Mouse (Mus musculus) forebrain, embryonic 12.5 days (tissue): ENCODE measurements around the gene Lrrc49. TPM values are rescaled to one million over a fixed set of nuclear protein-coding genes. Genes with fewer than 3 reads are reported as not detected.

Source experiments
- ATAC-seq: fragments of 200-750 bp; cut with Nextera tagmentation; 2 replicates; pipeline ENCODE4 v1.8.0; 2017; ENCODE audit warnings: moderate TSS enrichment; ENCODE audit not compliant: low FRiP score
- H3K27ac ChIP-seq: fragments of 300-500 bp; sonication (generic); 2 replicates; pipeline ENCODE4 v1.5.1; 2016; ENCODE audit warnings: mild to moderate bottlenecking
- H3K27me3 ChIP-seq: fragments of 300-500 bp; sonication (generic); 2 replicates; pipeline ENCODE4 v1.6.1; 2016; ENCODE audit warnings: mild to moderate bottlenecking
- H3K36me3 ChIP-seq: fragments of 300-500 bp; sonication (generic); replicated peaks from 2 replicates; pipeline ENCODE4 v1.6.1; 2016; ENCODE audit warnings: mild to moderate bottlenecking
- H3K4me1 ChIP-seq: fragments of 300-500 bp; sonication (generic); 2 replicates; pipeline ENCODE4 v1.6.1; 2016
- H3K4me2 ChIP-seq: fragments of 300-500 bp; sonication (generic); 2 replicates; pipeline ENCODE4 v1.6.1; 2016; ENCODE audit warnings: mild to moderate bottlenecking, moderate library complexity
- H3K4me3 ChIP-seq: fragments of 300-500 bp; sonication (generic); replicated peaks from 2 replicates; pipeline ENCODE4 v1.5.1; 2016; ENCODE audit warnings: mild to moderate bottlenecking
- H3K9ac ChIP-seq: fragments of 300-500 bp; sonication (generic); 2 replicates; pipeline ENCODE4 v1.6.1; 2016; ENCODE audit warnings: mild to moderate bottlenecking
- H3K9me3 ChIP-seq: fragments of 300-500 bp; sonication (generic); 2 replicates; pipeline ENCODE4 v1.6.1; 2016
- WGBS: fragments of 180-500 bp; shearing (Covaris S2); methylation state at CpG from one replicate; pipeline ENCODE4 v1.1.7; 2016; 5-methylcytosine and 5-hydroxymethylcytosine counted together
- polyA plus RNA-seq: library from polyadenylated mRNA; unstranded; fragments of >200 nt; fragmentation: Nextera tagmentation; extraction: Ambion mirVana; gene quantifications from 2 replicates; pipeline ENCODE4 v1.2.1, GENCODE M21; 2016

The Lrrc49 gene
- polyA plus RNA-seq, 1 experiment from 2014 or later, result 62.4 TPM

DNA sequence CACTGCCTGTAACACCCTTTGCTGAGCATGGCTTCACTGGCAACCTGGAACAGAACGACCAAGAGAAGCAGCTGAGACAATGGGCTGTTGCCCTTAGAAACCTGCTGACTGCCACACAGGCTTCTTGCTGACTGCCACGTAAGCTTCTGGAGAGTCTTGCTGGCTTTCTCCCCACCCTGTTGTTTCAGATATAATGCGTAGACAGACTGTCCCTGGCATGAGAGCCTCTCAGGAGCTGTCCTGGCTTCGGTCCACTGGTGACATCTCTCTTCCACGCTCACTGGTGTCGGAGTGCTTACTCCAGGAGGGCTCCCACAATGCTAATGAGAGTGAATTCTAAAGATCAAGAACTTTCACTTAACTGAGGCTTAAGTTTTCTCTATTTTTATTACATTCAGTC lies 19.1 kb downstream of the Lrrc49 start:
- no peak overlapping the region for H3K4me3 ChIP-seq
- no peak for ATAC-seq
- no peak overlapping the region for H3K4me2 ChIP-seq
- no peaks in the 10 kb centered on the region for H3K27me3 ChIP-seq
- no peak overlapping the region for H3K9ac ChIP-seq
- H3K4me1 ChIP-seq, result no peaks in the 10 kb centered on the region
- no peak overlapping the region for H3K27ac ChIP-seq
- 88% methylated on average over 6 of the region's 6 CpGs for WGBS
- H3K9me3 ChIP-seq, result no peaks in the 10 kb centered on the region
- H3K36me3 ChIP-seq, result peaks cover 79% of the 10 kb centered on the region

DNA sequence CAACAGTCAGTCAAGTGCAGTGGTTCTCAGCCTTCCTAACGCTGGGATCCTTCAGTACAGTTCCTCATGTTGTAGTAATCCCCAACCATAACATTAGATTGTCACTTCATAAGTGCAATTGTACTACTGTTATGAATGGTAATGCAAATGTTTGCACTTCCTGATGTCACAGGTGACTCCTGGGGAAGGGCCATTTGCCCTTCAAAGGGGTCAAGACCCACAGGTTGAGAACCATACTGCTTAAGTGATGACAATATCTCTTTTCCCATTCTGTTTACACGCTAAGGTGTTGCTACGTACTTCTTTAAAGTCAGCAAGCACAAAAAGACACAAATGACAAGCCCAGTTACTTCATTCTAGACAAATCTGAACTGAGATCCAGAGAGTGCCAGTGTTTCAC lies 22.4 kb downstream of the Lrrc49 start:
- ATAC-seq, result no peak
- 94% methylated on average over 3 of the region's 3 CpGs for WGBS
- Histone ChIP-seq H3K27me3 (no peaks in the 10 kb centered on the region), H3K4me1 (0 out of 2 replicates have a peak, but pooled peaks cover 4% of the 10 kb centered on the region), H3K9ac (no peak overlapping the region), H3K9me3 (no peaks in the 10 kb centered on the region), H3K36me3 (peaks cover 67% of the 10 kb centered on the region), H3K4me2 (no peak overlapping the region), H3K4me3 (no peak overlapping the region), H3K27ac (no peak overlapping the region)

DNA sequence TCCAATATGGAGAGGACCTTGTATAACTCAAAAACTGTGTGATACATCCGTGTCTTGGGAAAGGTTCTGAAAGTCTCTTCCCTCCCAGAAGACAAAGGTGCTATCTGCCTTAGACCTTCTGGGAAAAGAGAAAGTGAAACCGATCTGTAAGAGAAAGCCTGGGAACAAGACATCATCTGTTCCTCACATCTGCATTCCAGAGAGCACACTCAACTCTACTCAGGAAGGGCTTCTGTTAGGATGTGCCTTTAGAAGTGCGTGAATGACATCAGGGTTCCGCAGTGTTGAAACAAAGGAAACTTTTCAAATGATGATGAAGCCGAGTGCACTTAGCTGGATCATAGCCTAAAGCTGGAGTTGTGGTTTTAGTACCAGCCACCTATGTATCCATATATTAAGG lies 23.1 kb downstream of the Lrrc49 start:
- H3K4me1 ChIP-seq, result 0 out of 2 replicates have a peak, but pooled peaks cover 4% of the 10 kb centered on the region
- H3K9me3 ChIP-seq, result no peaks in the 10 kb centered on the region
- H3K36me3 ChIP-seq, result peaks cover 60% of the 10 kb centered on the region
- no peak for ATAC-seq
- no peak overlapping the region for H3K4me3 ChIP-seq
- no peak overlapping the region for H3K4me2 ChIP-seq
- H3K27ac ChIP-seq, result no peak overlapping the region
- 94% methylated on average over 5 of the region's 5 CpGs for WGBS
- H3K27me3 ChIP-seq, result no peaks in the 10 kb centered on the region
- no peak overlapping the region for H3K9ac ChIP-seq

DNA sequence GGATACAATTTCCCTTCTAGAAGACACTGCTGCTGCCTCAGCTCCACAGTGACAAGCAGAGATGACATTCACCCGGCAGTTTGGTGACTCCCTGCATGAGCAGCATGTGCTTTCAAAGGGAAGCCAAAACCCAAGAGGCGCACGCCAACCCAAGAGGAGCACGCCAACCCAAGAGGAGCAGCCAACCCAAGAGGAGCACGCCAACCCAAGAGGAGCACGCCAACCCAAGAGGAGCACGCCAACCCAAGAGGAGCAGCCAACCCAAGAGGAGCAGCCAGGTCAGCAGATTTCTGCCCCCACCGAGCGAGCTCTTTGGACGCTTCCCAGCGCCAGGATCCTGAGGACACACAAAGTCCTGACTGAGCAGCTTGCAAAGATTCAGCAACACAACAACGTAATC lies 23.6 kb downstream of the Lrrc49 start:
- peaks cover 57% of the 10 kb centered on the region for H3K36me3 ChIP-seq
- WGBS, result 93% methylated on average over 12 of the region's 12 CpGs
- no peak overlapping the region for H3K27ac ChIP-seq
- no peak overlapping the region for H3K4me2 ChIP-seq
- no peak for ATAC-seq
- H3K4me1 ChIP-seq, result 0 out of 2 replicates have a peak, but pooled peaks cover 4% of the 10 kb centered on the region
- no peaks in the 10 kb centered on the region for H3K9me3 ChIP-seq
- H3K4me3 ChIP-seq, result no peak overlapping the region
- H3K27me3 ChIP-seq, result no peaks in the 10 kb centered on the region
- no peak overlapping the region for H3K9ac ChIP-seq

DNA sequence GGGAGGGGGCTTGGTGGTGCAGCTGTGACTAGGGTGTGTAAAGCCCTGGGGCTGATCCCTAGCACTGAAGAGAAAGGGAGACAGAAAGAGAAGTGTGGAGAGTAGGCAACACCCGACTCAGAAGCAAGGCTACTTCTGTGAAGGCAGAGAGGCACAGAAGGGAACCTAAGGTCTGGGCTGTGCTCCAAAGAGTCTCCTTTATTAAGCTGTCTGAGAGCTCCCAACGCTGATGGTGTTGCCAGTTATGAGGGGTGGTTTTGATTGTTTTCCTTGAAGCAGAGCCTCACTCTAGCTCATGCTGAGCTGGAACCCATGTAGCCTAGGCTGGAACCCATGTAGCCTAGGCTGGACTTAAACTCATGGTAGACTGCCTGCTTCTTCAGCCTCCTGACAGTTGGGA lies 25.0 kb downstream of the Lrrc49 start:
- H3K4me2 ChIP-seq, result no peak overlapping the region
- H3K27me3 ChIP-seq, result no peaks in the 10 kb centered on the region
- no peak for ATAC-seq
- no peak overlapping the region for H3K9ac ChIP-seq
- no peaks in the 10 kb centered on the region for H3K9me3 ChIP-seq
- peaks cover 43% of the 10 kb centered on the region for H3K36me3 ChIP-seq
- H3K4me1 ChIP-seq, result 0 out of 2 replicates have a peak, but pooled peaks cover 4% of the 10 kb centered on the region
- H3K27ac ChIP-seq, result no peak overlapping the region
- WGBS, result 90% methylated on average over 2 of the region's 2 CpGs
- H3K4me3 ChIP-seq, result no peak overlapping the region

DNA sequence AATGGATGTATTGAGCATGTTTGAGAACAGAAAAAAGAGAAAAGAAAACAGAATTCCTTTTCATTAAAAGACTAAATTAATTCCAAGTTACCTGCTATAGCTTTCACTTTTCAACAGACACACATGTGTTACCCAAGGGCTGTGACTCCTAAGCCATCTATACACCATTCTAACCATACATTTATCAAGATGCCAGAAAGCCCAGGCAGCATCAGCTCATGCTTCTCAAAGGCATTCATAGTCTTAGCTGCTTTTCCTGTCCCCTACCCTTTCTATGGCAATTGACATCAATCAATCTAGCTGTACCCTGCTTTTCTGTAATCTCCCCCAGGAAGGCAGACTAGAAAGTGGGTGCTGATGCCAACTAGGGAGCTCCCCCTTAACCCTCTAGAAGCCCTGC lies 34.4 kb downstream of the Lrrc49 start:
- Histone ChIP-seq H3K36me3 (no peaks in the 10 kb centered on the region), H3K4me3 (no peak overlapping the region), H3K27me3 (no peaks in the 10 kb centered on the region), H3K9me3 (no peaks in the 10 kb centered on the region), H3K27ac (no peak overlapping the region), H3K4me2 (no peak overlapping the region), H3K4me1 (peaks cover 22% of the 10 kb centered on the region), H3K9ac (no peak overlapping the region)
- no peak for ATAC-seq

DNA sequence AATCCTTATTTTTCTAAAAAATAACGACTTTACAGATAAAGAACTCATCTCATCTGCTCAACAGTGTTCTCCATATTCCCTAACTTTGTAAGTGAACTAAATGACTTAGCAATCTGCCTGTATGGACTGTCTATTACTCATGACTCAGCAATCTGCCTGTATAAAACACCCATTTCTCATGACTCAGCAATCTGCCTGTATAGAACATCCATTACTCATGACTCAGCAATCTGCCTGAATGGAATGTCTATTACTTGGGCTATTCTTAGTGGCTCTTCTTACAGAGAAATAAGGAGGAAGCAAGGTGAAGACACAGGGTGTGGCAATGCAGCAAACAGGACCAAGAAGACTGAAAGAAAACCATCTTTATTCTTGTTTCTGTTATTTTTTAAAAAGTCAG lies 34.8 kb downstream of the Lrrc49 start:
- no peak for ATAC-seq
- 97% methylated on average over 1 of the region's 1 CpGs for WGBS
- Histone ChIP-seq H3K27ac (no peak overlapping the region), H3K27me3 (no peaks in the 10 kb centered on the region), H3K4me1 (peaks cover 26% of the 10 kb centered on the region), H3K36me3 (no peaks in the 10 kb centered on the region), H3K4me2 (no peak overlapping the region), H3K9ac (no peak overlapping the region), H3K4me3 (no peak overlapping the region), H3K9me3 (no peaks in the 10 kb centered on the region)

DNA sequence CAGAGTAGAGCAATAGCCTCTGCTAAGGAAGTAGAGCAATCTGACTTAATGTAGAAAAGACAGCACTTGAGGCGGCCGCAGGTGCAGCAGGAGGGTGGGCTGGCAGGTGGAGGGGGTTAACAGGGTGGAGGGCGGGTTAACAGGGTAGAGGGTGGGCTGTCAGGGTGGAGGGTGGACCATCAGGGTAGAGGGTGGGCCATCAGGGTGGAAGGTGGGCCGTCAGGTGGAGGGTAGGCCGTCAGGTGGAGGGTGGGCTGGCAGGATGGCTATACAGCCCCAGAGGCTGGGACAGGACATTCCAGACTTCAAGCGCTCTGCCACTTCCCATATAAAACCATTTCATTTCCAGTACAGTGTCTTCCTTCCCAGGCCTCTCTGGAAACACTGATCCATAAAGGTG lies 37.7 kb downstream of the Lrrc49 start:
- Histone ChIP-seq H3K9me3 (no peaks in the 10 kb centered on the region), H3K9ac (0 out of 2 replicates have a peak overlapping the region, but pooled peaks have one; percentile 25), H3K27me3 (no peaks in the 10 kb centered on the region), H3K4me2 (no peak overlapping the region), H3K4me3 (no peak overlapping the region), H3K36me3 (no peaks in the 10 kb centered on the region), H3K4me1 (peaks cover 26% of the 10 kb centered on the region), H3K27ac (no peak overlapping the region)
- 82% methylated on average over 6 of the region's 6 CpGs for WGBS
- ATAC-seq, result no peak

DNA sequence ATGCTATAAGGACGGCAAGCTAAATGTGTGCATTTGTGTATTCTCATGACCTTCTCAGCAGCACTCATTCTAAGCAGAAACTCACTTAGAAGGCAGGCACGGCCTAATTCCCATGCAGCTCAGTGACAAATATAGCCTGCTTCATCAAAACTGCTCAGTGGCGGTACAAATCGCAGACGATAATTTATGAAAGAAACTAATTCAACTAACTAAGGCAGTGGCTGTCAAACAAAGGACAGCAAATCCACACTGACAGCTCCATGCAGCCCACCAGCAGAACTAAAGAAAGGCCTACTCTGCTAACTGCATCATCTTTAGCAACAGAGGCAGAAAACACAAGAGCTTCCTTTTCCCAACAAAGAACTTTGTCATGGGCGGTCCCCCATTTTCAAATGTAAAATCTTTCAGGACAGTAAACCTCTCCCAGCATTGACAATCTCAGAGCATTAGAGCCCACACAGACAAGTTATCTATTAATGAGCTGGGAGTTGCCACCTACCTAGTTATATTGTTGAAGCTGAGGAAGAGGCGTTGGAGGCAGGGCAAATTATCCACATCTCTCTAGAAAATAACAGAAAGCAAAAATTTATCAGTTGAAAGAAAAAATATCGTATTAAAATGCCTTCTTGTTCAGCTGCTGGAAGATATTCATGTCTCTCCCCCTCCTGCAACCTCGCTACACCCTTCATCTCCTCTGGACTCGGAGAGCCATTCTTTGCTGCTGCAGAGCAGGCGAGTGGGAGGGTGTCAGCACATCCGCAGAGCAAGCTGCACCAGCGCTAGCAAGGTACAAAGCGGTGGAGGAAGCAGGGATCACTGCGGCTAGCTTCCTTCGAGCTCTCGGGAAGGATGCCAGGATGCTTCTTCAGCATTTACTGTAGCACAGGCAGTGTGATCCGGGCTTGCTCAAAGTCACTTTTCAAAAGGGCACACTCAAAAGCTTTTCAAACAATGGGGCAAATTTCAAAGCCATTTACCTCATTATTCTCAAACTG lies 38.7 kb downstream of the Lrrc49 start:
- no peaks in the 10 kb centered on the region for H3K27me3 ChIP-seq
- peak overlapping the region; percentile 26 for H3K4me2 ChIP-seq
- 23% methylated on average over 18 of the region's 18 CpGs for WGBS
- H3K9ac ChIP-seq, result peak overlapping the region; percentile 17
- peaks cover 26% of the 10 kb centered on the region for H3K4me1 ChIP-seq
- peak overlapping the region; percentile 68 for H3K27ac ChIP-seq
- ATAC-seq, result peak; percentile 55; the same call in 1 of the 2 replicates
- peaks cover 3% of the 10 kb centered on the region; the same call in 1 of the 2 replicates for H3K36me3 ChIP-seq
- H3K9me3 ChIP-seq, result no peaks in the 10 kb centered on the region
- H3K4me3 ChIP-seq, result no peak overlapping the region

DNA sequence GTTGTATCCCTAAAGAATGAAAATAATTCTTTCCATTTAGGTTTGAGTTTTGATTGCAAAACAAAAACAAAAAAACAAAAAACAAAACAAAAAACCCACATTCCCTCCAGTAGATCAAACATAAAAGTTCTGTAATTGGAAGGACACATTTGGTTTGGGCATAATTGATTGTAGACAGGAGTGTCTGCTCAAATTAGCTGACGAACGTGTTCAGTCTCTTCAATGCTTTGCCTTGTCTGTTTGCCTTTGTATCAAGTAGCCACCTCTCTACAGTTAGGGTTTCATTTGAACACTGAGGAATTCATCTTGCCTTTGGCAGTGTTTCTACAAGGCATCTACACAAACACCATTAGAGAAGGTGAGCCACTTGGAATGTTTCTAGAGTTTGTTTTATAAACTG lies 54.4 kb downstream of the Lrrc49 start:
- WGBS, result 67% methylated on average over 2 of the region's 2 CpGs
- no peaks in the 10 kb centered on the region for H3K27me3 ChIP-seq
- H3K4me3 ChIP-seq, result no peak overlapping the region
- no peak overlapping the region for H3K9ac ChIP-seq
- no peaks in the 10 kb centered on the region for H3K36me3 ChIP-seq
- H3K9me3 ChIP-seq, result no peaks in the 10 kb centered on the region
- H3K4me1 ChIP-seq, result no peaks in the 10 kb centered on the region
- H3K27ac ChIP-seq, result no peak overlapping the region
- no peak for ATAC-seq
- H3K4me2 ChIP-seq, result no peak overlapping the region

DNA sequence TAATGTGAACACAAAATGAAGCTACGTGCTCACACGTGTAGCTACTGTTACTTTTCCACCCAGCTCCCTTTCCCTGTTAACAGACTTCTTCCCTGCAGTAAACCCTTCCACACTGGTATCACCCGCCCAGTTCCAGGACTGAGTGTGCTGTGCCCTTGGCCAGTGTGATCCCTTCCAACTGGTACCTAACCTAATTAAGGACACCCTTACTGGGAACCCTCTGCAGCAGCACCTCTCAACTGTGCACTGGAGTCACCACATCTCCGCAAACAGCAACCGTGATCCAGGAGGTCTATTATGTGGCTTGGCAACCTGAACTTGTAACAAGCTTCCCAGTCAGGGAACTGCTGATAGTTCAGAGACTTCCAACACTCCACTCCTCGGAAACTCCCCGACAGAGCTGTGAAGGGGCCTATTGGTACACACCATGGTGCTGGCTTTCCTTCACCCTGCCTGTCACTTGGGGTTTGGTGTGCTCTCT lies 61.6 kb downstream of the Lrrc49 start:
- no peaks in the 10 kb centered on the region for H3K9me3 ChIP-seq
- no peak overlapping the region for H3K4me2 ChIP-seq
- no peak overlapping the region for H3K27ac ChIP-seq
- H3K27me3 ChIP-seq, result no peaks in the 10 kb centered on the region
- no peaks in the 10 kb centered on the region for H3K36me3 ChIP-seq
- WGBS, result 80% methylated on average over 7 of the region's 7 CpGs
- ATAC-seq, result no peak
- H3K9ac ChIP-seq, result no peak overlapping the region
- no peak overlapping the region for H3K4me3 ChIP-seq
- H3K4me1 ChIP-seq, result peaks cover 14% of the 10 kb centered on the region

DNA sequence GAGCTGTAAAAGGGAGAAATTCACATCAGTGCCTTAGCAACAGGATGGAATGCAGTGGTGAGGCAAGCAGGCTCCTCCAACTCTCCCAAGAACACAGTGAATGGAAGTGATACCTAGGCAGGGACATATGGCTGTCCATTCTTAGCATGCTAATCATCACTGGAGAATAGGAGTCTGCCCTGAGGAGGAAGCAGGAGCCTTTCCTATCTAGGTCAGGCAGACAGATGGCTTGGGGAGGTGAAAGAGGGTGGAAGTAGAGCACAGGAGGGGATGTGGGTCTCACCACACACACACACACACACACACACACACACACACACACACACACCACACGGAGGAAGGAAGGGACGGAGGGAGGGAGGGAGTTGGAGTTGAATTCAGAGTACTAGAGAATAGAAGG lies 62.1 kb downstream of the Lrrc49 start:
- ATAC-seq, result no peak
- Histone ChIP-seq H3K27ac (no peak overlapping the region), H3K4me1 (peaks cover 14% of the 10 kb centered on the region)

DNA sequence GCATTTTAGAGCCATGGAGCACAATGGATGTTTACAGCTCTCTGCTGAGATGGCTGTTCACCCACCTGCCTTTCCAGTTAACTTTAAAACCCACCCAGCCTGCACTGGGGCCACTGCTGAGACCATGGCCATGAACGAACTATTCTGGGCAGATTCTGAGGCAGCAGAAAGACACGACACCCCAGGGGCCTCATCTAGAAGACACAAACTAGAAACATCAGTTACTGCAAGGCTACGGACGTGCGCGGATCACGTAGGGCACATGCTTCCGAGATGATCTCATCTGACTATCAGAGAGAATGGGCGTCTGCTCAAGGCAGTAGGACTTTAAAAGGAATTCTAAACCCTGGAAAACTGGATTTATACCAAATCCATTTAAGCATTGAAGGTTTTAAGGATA lies 71.0 kb downstream of the Lrrc49 start:
- H3K27me3 ChIP-seq, result no peaks in the 10 kb centered on the region
- WGBS, result 83% methylated on average over 9 of the region's 9 CpGs
- no peak for ATAC-seq
- no peak overlapping the region for H3K27ac ChIP-seq
- H3K4me3 ChIP-seq, result no peak overlapping the region
- no peaks in the 10 kb centered on the region for H3K4me1 ChIP-seq
- no peak overlapping the region for H3K4me2 ChIP-seq
- H3K9ac ChIP-seq, result no peak overlapping the region
- peaks cover 11% of the 10 kb centered on the region for H3K36me3 ChIP-seq
- no peaks in the 10 kb centered on the region for H3K9me3 ChIP-seq

More for the DNA sequence above, 62.1 kb downstream of the Lrrc49 start:
- Histone ChIP-seq H3K36me3 (no peaks in the 10 kb centered on the region), H3K4me3 (no peak overlapping the region), H3K4me2 (no peak overlapping the region), H3K27me3 (no peaks in the 10 kb centered on the region), H3K9ac (no peak overlapping the region), H3K9me3 (no peaks in the 10 kb centered on the region)
- 38% methylated on average over 2 of the region's 2 CpGs for WGBS
